Mouse (Mus musculus): ENCODE measurements around the gene Kcna10. TPM values are rescaled to one million over a fixed set of nuclear protein-coding genes. Genes with fewer than 3 reads are reported as not detected.

The Kcna10 gene
- total and polyA plus RNA-seq, 3 experiments: not detected

- Histone ChIP-seq H3K27me3 (ENCODE audit: control insufficient read depth in 1 of 2, insufficient read depth in 2 of 2, low read length in 2 of 2) (no peaks in the 10 kb centered on the region), H3K9me3 (replicated peaks; ENCODE audit: insufficient read depth, low read length) (no peaks in the 10 kb centered on the region), H3K4me1 (ENCODE audit: control insufficient read depth in 1 of 2, insufficient read depth in 2 of 2, low read length in 2 of 2) (no peaks in the 10 kb centered on the region), H3K9ac (ENCODE audit: control insufficient read depth, low read depth, low read length, poor library complexity, severe bottlenecking) (no peak overlapping the region), H3K4me3 (ENCODE audit: control insufficient read depth in 1 of 2, insufficient read depth in 1 of 2, low read depth in 2 of 2, low read length in 2 of 2) (no peak overlapping the region), H3K36me3 (ENCODE audit: control insufficient read depth in 1 of 2, insufficient read depth in 2 of 2, low read length in 2 of 2) (no peaks in the 10 kb centered on the region), H3K27ac (ENCODE audit: control insufficient read depth, low read depth, low read length) (no peak overlapping the region), H3K79me2 (ENCODE audit: control insufficient read depth, insufficient read depth, low read length, poor library complexity) (no peaks in the 10 kb centered on the region)
- TF ChIP-seq ETS1 (IDR thresholded peaks at IDR 0.05; ENCODE audit: low read depth, low read length) (no peak), POLR2AphosphoS2 (IDR thresholded peaks at IDR 0.05; ENCODE audit: low read length) (no peak), EP300 (IDR thresholded peaks at IDR 0.05; ENCODE audit: low read depth in 1 of 2, low read length in 2 of 2) (no peak), MAZ (IDR thresholded peaks at IDR 0.05; ENCODE audit: low read depth, low read length) (no peak), JUND (IDR thresholded peaks at IDR 0.05; ENCODE audit: low read depth, low read length) (no peak), ELF1 (IDR thresholded peaks at IDR 0.05; ENCODE audit: low read depth, low read length) (no peak), SMC3 (IDR thresholded peaks at IDR 0.05; ENCODE audit: low read depth, low read length) (no peak), TAL1 (IDR thresholded peaks at IDR 0.05; ENCODE audit: low read length) (no peak), NELFE (IDR thresholded peaks at IDR 0.05; ENCODE audit: low read depth, low read length) (no peak)
- DNase-seq (ENCODE audit: low read depth, low spot score): no peak
Measured at GRCm38 (mm10) chr3:107153772-107154655, 28.8 kb upstream of the Kcna10 start.

- Histone ChIP-seq H3K36me3 (ENCODE audit: control insufficient read depth in 1 of 2, insufficient read depth in 2 of 2, low read length in 2 of 2) (no peaks in the 10 kb centered on the region), H3K4me1 (ENCODE audit: control insufficient read depth in 1 of 2, insufficient read depth in 2 of 2, low read length in 2 of 2) (no peaks in the 10 kb centered on the region)
Measured at GRCm38 (mm10) chr3:107158856-107159255, 24.0 kb upstream of the Kcna10 start.

More at GRCm38 (mm10) chr3:107158856-107159255, 24.0 kb upstream of the Kcna10 start:
- no peak for TF ChIP-seq E2F4 (IDR thresholded peaks at IDR 0.05; ENCODE audit: borderline replicate concordance, low read depth, low read length)
- no peak for TF ChIP-seq RAD21 (IDR thresholded peaks at IDR 0.05; ENCODE audit: low read depth, low read length)
- no peak for TF ChIP-seq MAX (IDR thresholded peaks at IDR 0.05; ENCODE audit: low read length)
- TF ChIP-seq GABPA (IDR thresholded peaks at IDR 0.05; ENCODE audit: low read depth, low read length): no peak
- TF ChIP-seq MXI1 (IDR thresholded peaks at IDR 0.05; ENCODE audit: low read depth, low read length): no peak
- TF ChIP-seq JUND (IDR thresholded peaks at IDR 0.05; ENCODE audit: low read depth, low read length): no peak
- no peak for TF ChIP-seq NELFE (IDR thresholded peaks at IDR 0.05; ENCODE audit: low read depth, low read length)
- TF ChIP-seq MAZ (IDR thresholded peaks at IDR 0.05; ENCODE audit: low read depth, low read length): no peak
- no peak for TF ChIP-seq SMC3 (IDR thresholded peaks at IDR 0.05; ENCODE audit: low read depth, low read length)
- TF ChIP-seq ZMIZ1 (IDR thresholded peaks at IDR 0.05; ENCODE audit: low read depth, low read length): no peak
- no peak for TF ChIP-seq BHLHE40 (IDR thresholded peaks at IDR 0.05; ENCODE audit: borderline replicate concordance, low read depth, low read length)
- no peak for TF ChIP-seq POLR2AphosphoS5 (IDR thresholded peaks at IDR 0.05; ENCODE audit: borderline replicate concordance, low read depth, low read length)
- no peak for TF ChIP-seq CHD1 (IDR thresholded peaks at IDR 0.05; ENCODE audit: low read depth, low read length)
- no peak for TF ChIP-seq MYB (IDR thresholded peaks at IDR 0.05; ENCODE audit: low read depth, low read length)
- no peak for TF ChIP-seq SIN3A (IDR thresholded peaks at IDR 0.05; ENCODE audit: low read length)
- TF ChIP-seq TAL1 (IDR thresholded peaks at IDR 0.05; ENCODE audit: low read length): no peak
- no peak for TF ChIP-seq GATA1 (IDR thresholded peaks at IDR 0.05; ENCODE audit: low read depth, low read length)
- TF ChIP-seq TBP (IDR thresholded peaks at IDR 0.05; ENCODE audit: low read depth, low read length): no peak
- no peak for TF ChIP-seq TCF12 (IDR thresholded peaks at IDR 0.05; ENCODE audit: low read depth, low read length)
- no peak for TF ChIP-seq ZNF384 (IDR thresholded peaks at IDR 0.05; ENCODE audit: low read depth, low read length)
- Histone ChIP-seq H3K79me2 (ENCODE audit: control insufficient read depth, insufficient read depth, low read length, poor library complexity) (no peaks in the 10 kb centered on the region), H3K27ac (ENCODE audit: control insufficient read depth, low read depth, low read length) (no peak overlapping the region), H3K4me3 (ENCODE audit: control insufficient read depth in 1 of 2, insufficient read depth in 1 of 2, low read depth in 2 of 2, low read length in 2 of 2) (no peak overlapping the region), H3K9me3 (replicated peaks; ENCODE audit: insufficient read depth, low read length) (no peaks in the 10 kb centered on the region), H3K9ac (ENCODE audit: control insufficient read depth, low read depth, low read length, poor library complexity, severe bottlenecking) (no peak overlapping the region), H3K27me3 (ENCODE audit: control insufficient read depth in 1 of 2, insufficient read depth in 2 of 2, low read length in 2 of 2) (no peaks in the 10 kb centered on the region)
- DNase-seq (ENCODE audit: low read depth, low spot score): no peak
